Mouse (Mus musculus): ENCODE results near the gene Lrrc75a.

- TF ChIP-seq POLR2A (IDR thresholded peaks at IDR 0.05; ENCODE audit: borderline replicate concordance, extremely low read depth, low read depth, low read length), result no peak
- no peak for TF ChIP-seq CTCF (IDR thresholded peaks at IDR 0.05; ENCODE audit: insufficient read depth, low read length)
These were observed 10.9 kb downstream of the Lrrc75a start for GRCm38 (mm10) chr11:62637401-62637800.
